Mouse (Mus musculus) embryo, embryonic 10.5 days (tissue): ENCODE measurements around the gene Rab21.
"Not testable (repeated sequence)": the region's sequence is repeated elsewhere in the genome, so short reads cannot be mapped to it uniquely, and the experiment has no call there.

Source experiments
- DNase-seq: peaks from one replicate; pipeline ENCODE4 v3.0.0-alpha.2; 2015; ENCODE audit warnings: low spot score

Rab21 gene

GRCm38 (mm10) chr10:115328514-115328913, 13.1 kb upstream of the Rab21 start:
- no peak for DNase-seq

- peak; percentile 83 for DNase-seq
Measured at GRCm38 (mm10) chr10:115323295-115323694, 7.9 kb upstream of the Rab21 start.

GRCm38 (mm10) chr10:115321317-115322035, 6.1 kb upstream of the Rab21 start:
- DNase-seq = no peak

- DNase-seq = not testable (repeated sequence)
Measured at GRCm38 (mm10) chr10:115318388-115318787, 3.0 kb upstream of the Rab21 start.

GRCm38 (mm10) chr10:115316313-115316712, 919 bp upstream of the Rab21 start:
- DNase-seq = peak; percentile 34

GRCm38 (mm10) chr10:115314582-115315452, 577 bp downstream of the Rab21 start:
- peak; percentile 22 for DNase-seq

GRCm38 (mm10) chr10:115314287-115314581, 1.2 kb downstream of the Rab21 start:
- DNase-seq = no peak

GRCm38 (mm10) chr10:115313641-115314286, 1.6 kb downstream of the Rab21 start:
- DNase-seq = no peak

- DNase-seq = peak; percentile 13
Measured at GRCm38 (mm10) chr10:115312732-115313131, 2.7 kb downstream of the Rab21 start.

GRCm38 (mm10) chr10:115312194-115312593, 3.2 kb downstream of the Rab21 start:
- DNase-seq = no peak

GRCm38 (mm10) chr10:115311263-115311965, 4.0 kb downstream of the Rab21 start:
- DNase-seq = no peak

GRCm38 (mm10) chr10:115309191-115309590, 6.2 kb downstream of the Rab21 start:
- DNase-seq = no peak

GRCm38 (mm10) chr10:115307331-115307875, 8.0 kb downstream of the Rab21 start:
- no peak for DNase-seq

- no peak for DNase-seq
Measured at GRCm38 (mm10) chr10:115298683-115299082, 16.7 kb downstream of the Rab21 start.

- DNase-seq = no peak
Measured at GRCm38 (mm10) chr10:115297582-115297981, 17.8 kb downstream of the Rab21 start.

- peak; percentile 20 for DNase-seq
Measured at GRCm38 (mm10) chr10:115296401-115296935, 18.9 kb downstream of the Rab21 start.

GRCm38 (mm10) chr10:115295162-115295561, 20.2 kb downstream of the Rab21 start:
- no peak for DNase-seq

GRCm38 (mm10) chr10:115294715-115295114, 20.7 kb downstream of the Rab21 start:
- no peak for DNase-seq

GRCm38 (mm10) chr10:115293946-115294345, 21.4 kb downstream of the Rab21 start:
- DNase-seq = no peak

GRCm38 (mm10) chr10:115290671-115291070, 24.7 kb downstream of the Rab21 start:
- DNase-seq = no peak

- no peak for DNase-seq
Measured at GRCm38 (mm10) chr10:115288856-115289255, 26.5 kb downstream of the Rab21 start.

GRCm38 (mm10) chr10:115284170-115284569, 31.2 kb downstream of the Rab21 start:
- no peak for DNase-seq
